Mouse (Mus musculus) liver, adult 2 months (tissue): ENCODE results near the gene Neurog3. TPM values are rescaled to one million over a fixed set of nuclear protein-coding genes. Genes with fewer than 3 reads are reported as not detected.

Source experiments
- DNase-seq: peaks from one replicate; pipeline ENCODE4 v3.0.0-alpha.2; 2011; ENCODE audit warnings: low read depth, low spot score; ENCODE audit errors: extremely low read depth
- H3K27ac ChIP-seq: fragments of 200-500 bp; replicated peaks from 2 replicates; pipeline ENCODE4 v1.5.1; 2012; ENCODE audit warnings: low read depth, mild to moderate bottlenecking, control low read depth, inconsistent platforms, low read length; ENCODE audit not compliant: insufficient read depth
- H3K27me3 ChIP-seq: fragments of 200-500 bp; 2 replicates; pipeline ENCODE4 v1.6.1; 2012; ENCODE audit warnings: mild to moderate bottlenecking, moderate library complexity, low read length, inconsistent platforms; ENCODE audit not compliant: control insufficient read depth, insufficient read depth
- H3K36me3 ChIP-seq: fragments of 200-500 bp; 2 replicates; pipeline ENCODE4 v1.6.1; 2012; ENCODE audit warnings: low read length, inconsistent platforms; ENCODE audit not compliant: control insufficient read depth, insufficient read depth
- H3K4me1 ChIP-seq: fragments of 200-500 bp; 2 replicates; pipeline ENCODE4 v1.6.1; 2011; ENCODE audit warnings: low read length; ENCODE audit not compliant: control insufficient read depth, insufficient read depth
- H3K4me3 ChIP-seq: fragments of 200-500 bp; 2 replicates; pipeline ENCODE4 v1.5.1; 2011; ENCODE audit warnings: low read depth, mild to moderate bottlenecking, control low read depth, low read length, moderate library complexity; ENCODE audit not compliant: insufficient read depth
- H3K79me2 ChIP-seq: fragments of 200-500 bp; 2 replicates; pipeline ENCODE4 v1.6.1; 2012; ENCODE audit warnings: inconsistent platforms, mild to moderate bottlenecking, low read length, moderate library complexity; ENCODE audit not compliant: control insufficient read depth, insufficient read depth
- H3K9ac ChIP-seq: fragments of 200-500 bp; 2 replicates; pipeline ENCODE4 v1.6.1; 2012; ENCODE audit warnings: low read depth, mild to moderate bottlenecking, control low read depth, inconsistent platforms, low read length
- CTCF ChIP-seq: fragments of 200-500 bp; IDR thresholded peaks from 2 replicates; pipeline ENCODE4 v1.5.1; 2011; ENCODE audit warnings: low read depth, low read length, control low read depth
- POLR2A ChIP-seq: fragments of 200-500 bp; IDR thresholded peaks from 2 replicates; pipeline ENCODE4 v1.6.1; 2011; ENCODE audit warnings: low read length, control low read depth; ENCODE audit not compliant: insufficient read depth; ENCODE audit errors: extremely low read depth
- WGBS: fragments of 180-500 bp; shearing (Covaris S2); methylation state at CpG from one replicate; pipeline ENCODE4 v1.1.7; 2018; 5-methylcytosine and 5-hydroxymethylcytosine counted together
- polyA plus RNA-seq: library from polyadenylated mRNA; depleted of rRNA; stranded (reverse); fragments of >200 nt; gene quantifications from 2 replicates; pipeline ENCODE4 v1.2.3, GENCODE M21; 2012
- total RNA-seq: library from RNA; depleted of rRNA; stranded (reverse); fragments of >200 nt; gene quantifications from 2 replicates; pipeline ENCODE4 v1.2.3, GENCODE M21; 2014

Neurog3 gene
- total and polyA plus RNA-seq, 2 experiments = not detected

- H3K4me1 ChIP-seq = no peaks in the 10 kb centered on the region
- H3K79me2 ChIP-seq = no peaks in the 10 kb centered on the region
- DNase-seq = no peak
- peaks cover 6% of the 10 kb centered on the region for H3K27me3 ChIP-seq
- no peak overlapping the region for H3K27ac ChIP-seq
- no peak overlapping the region for H3K9ac ChIP-seq
- WGBS = 31% methylated on average over 21 of the region's 21 CpGs
- TF ChIP-seq CTCF (no peak), POLR2A (no peak)
- no peak overlapping the region for H3K4me3 ChIP-seq
- no peaks in the 10 kb centered on the region for H3K36me3 ChIP-seq
These were observed 5.1 kb upstream of the Neurog3 start for GRCm38 (mm10) chr10:62127711-62128231.

- 2% methylated on average over 32 of the region's 32 CpGs for WGBS
- Histone ChIP-seq H3K4me1 (no peaks in the 10 kb centered on the region), H3K4me3 (no peak overlapping the region), H3K9ac (no peak overlapping the region), H3K79me2 (no peaks in the 10 kb centered on the region), H3K27me3 (peaks cover 12% of the 10 kb centered on the region), H3K36me3 (no peaks in the 10 kb centered on the region), H3K27ac (no peak overlapping the region)
- no peak for TF ChIP-seq CTCF
- TF ChIP-seq POLR2A = no peak
- DNase-seq = no peak
These were observed 4.5 kb upstream of the Neurog3 start for GRCm38 (mm10) chr10:62128316-62128951.

- Histone ChIP-seq H3K9ac (no peak overlapping the region), H3K4me1 (no peaks in the 10 kb centered on the region), H3K36me3 (no peaks in the 10 kb centered on the region), H3K79me2 (no peaks in the 10 kb centered on the region), H3K27me3 (peaks cover 20% of the 10 kb centered on the region), H3K4me3 (no peak overlapping the region), H3K27ac (no peak overlapping the region)
- WGBS = 9% methylated on average over 8 of the region's 8 CpGs
- no peak for DNase-seq
- TF ChIP-seq CTCF (no peak), POLR2A (no peak)
These were observed 3.0 kb downstream of the Neurog3 start for GRCm38 (mm10) chr10:62135696-62136470.

- Histone ChIP-seq H3K4me3 (no peak overlapping the region), H3K9ac (no peak overlapping the region), H3K27ac (no peak overlapping the region), H3K27me3 (peaks cover 15% of the 10 kb centered on the region), H3K36me3 (no peaks in the 10 kb centered on the region), H3K79me2 (no peaks in the 10 kb centered on the region), H3K4me1 (no peaks in the 10 kb centered on the region)
- WGBS = 14% methylated on average over 4 of the region's 4 CpGs
- DNase-seq = no peak
- TF ChIP-seq POLR2A = no peak
- TF ChIP-seq CTCF = no peak
These were observed 4.3 kb downstream of the Neurog3 start for GRCm38 (mm10) chr10:62137150-62137549.

GRCm38 (mm10) chr10:62138040-62138439 is 5.2 kb downstream of the Neurog3 start:
- Histone ChIP-seq H3K4me1 (no peaks in the 10 kb centered on the region), H3K4me3 (no peak overlapping the region), H3K27ac (no peak overlapping the region), H3K79me2 (no peaks in the 10 kb centered on the region), H3K27me3 (peaks cover 11% of the 10 kb centered on the region), H3K36me3 (no peaks in the 10 kb centered on the region), H3K9ac (no peak overlapping the region)
- 19% methylated on average over 3 of the region's 3 CpGs for WGBS
- no peak for DNase-seq
- TF ChIP-seq CTCF (no peak), POLR2A (no peak)

- DNase-seq = no peak
- no peak for TF ChIP-seq POLR2A
- no peak for TF ChIP-seq CTCF
- WGBS = 64% methylated on average over 8 of the region's 8 CpGs
These were observed 10.9 kb downstream of the Neurog3 start, which contains the start of gene Fam241b for GRCm38 (mm10) chr10:62143820-62144219. Gene Fam241b, minus strand, starts transcription at chr10:62143920.

More at GRCm38 (mm10) chr10:62143820-62144219, 10.9 kb downstream of the Neurog3 start, which contains the start of gene Fam241b:
- H3K9ac ChIP-seq = no peak within 1 kb of the TSS
- no peaks in the 10 kb centered on the region for H3K4me1 ChIP-seq
- no peaks in the 10 kb centered on the region; the same call in 1 of the 2 replicates for H3K27me3 ChIP-seq
- H3K4me3 ChIP-seq = no peak within 1 kb of the TSS
- no peaks in the 10 kb centered on the region for H3K79me2 ChIP-seq
- H3K36me3 ChIP-seq = no peaks in the 10 kb centered on the region
- H3K27ac ChIP-seq = no peak within 1 kb of the TSS
